8 mouse cellular contexts compared by ENCODE assay signal in genomic region chr7:120677764-120678531, GRCm38 (mm10). TPM values are rescaled to one million over a fixed set of nuclear protein-coding genes. Genes with fewer than 3 reads are reported as not detected.
DNase-seq lines count a peak whose midpoint lies in the region; ATAC-seq and TF ChIP-seq lines count a peak whose summit lies in the region.

No protein-coding gene starts in this region.

- H3K4me1 ChIP-seq in heart, embryonic 16.5 days (ENCODE audit: control insufficient read depth, insufficient read depth, low read length) = peaks cover 48% of the 10 kb centered on the region
- peaks cover 8% of the 10 kb centered on the region for H3K4me1 ChIP-seq in lung, adult 2 months (ENCODE audit: control insufficient read depth, insufficient read depth, low read length)
- peaks cover 9% of the 10 kb centered on the region for H3K4me1 ChIP-seq in olfactory bulb, adult 2 months (ENCODE audit: control insufficient read depth, insufficient read depth, low read length)

- peak; percentile 42 for DNase-seq in CD4-positive helper T cell, adult 2 months (ENCODE audit: low read depth, low spot score)
- DNase-seq in adrenal gland, postnatal 36 days = peak; percentile 47 to 58
- peak; percentile 30 to 59 for DNase-seq in kidney, postnatal 25 days
- DNase-seq in lung, adult 2 months = peak; percentile 41
- DNase-seq in thymus, postnatal 14 days = peak; percentile 66

- H3K4me3 ChIP-seq in heart, embryonic 16.5 days (ENCODE audit: low read length) = peak overlapping the region; percentile 99
- peak overlapping the region; percentile 82 for H3K4me3 ChIP-seq in lung, adult 2 months (replicated peaks; ENCODE audit: extremely low read depth, low read depth, low read length)
- H3K4me3 ChIP-seq in olfactory bulb, adult 2 months (ENCODE audit: insufficient read depth, low read depth, low read length) = peak overlapping the region; percentile 57

- peak overlapping the region; percentile 65 for H3K27ac ChIP-seq in heart, embryonic 16.5 days (ENCODE audit: low read length)
- no peak overlapping the region for H3K27ac ChIP-seq in olfactory bulb, adult 2 months (ENCODE audit: insufficient read depth, low read depth, low read length)

- no peaks in the 10 kb centered on the region for H3K27me3 ChIP-seq in heart, embryonic 16.5 days (ENCODE audit: control insufficient read depth, insufficient read depth, low read length)

- no peaks in the 10 kb centered on the region for H3K9me3 ChIP-seq in heart, embryonic 16.5 days (replicated peaks; ENCODE audit: control insufficient read depth, low read length)

- TF ChIP-seq POLR2A in lung, adult 2 months (IDR thresholded peaks at IDR 0.05; ENCODE audit: borderline replicate concordance, extremely low read depth, low read depth, low read length) = no peak
- TF ChIP-seq POLR2A in olfactory bulb, adult 2 months (IDR thresholded peaks at IDR 0.05; ENCODE audit: insufficient read depth, low read depth, low read length) = no peak

- WGBS in heart, embryonic 16.5 days = 1% methylated on average over 42 of the region's 42 CpGs
- WGBS in lung, adult 2 months = 1% methylated on average over 42 of the region's 42 CpGs
- WGBS in olfactory bulb, adult 2 months = 1% methylated on average over 42 of the region's 42 CpGs

- TF ChIP-seq CTCF in lung, adult 2 months (IDR thresholded peaks at IDR 0.05; ENCODE audit: insufficient read depth, low read length) = no peak
- no peak for TF ChIP-seq CTCF in olfactory bulb, adult 2 months (IDR thresholded peaks at IDR 0.05; ENCODE audit: insufficient read depth, low read depth, low read length)

- ATAC-seq in erythroblast, adult 5-6 weeks (replicated peaks; ENCODE audit: low FRiP score, poor library complexity, severe bottlenecking) = peak; percentile 46; the same call in 1 of the 2 replicates
- peak; percentile 47 for ATAC-seq in heart, embryonic 16.5 days (replicated peaks; ENCODE audit: extremely low read depth, insufficient read depth, low FRiP score)

- peak overlapping the region; percentile 91 for H3K4me2 ChIP-seq in heart, embryonic 16.5 days (ENCODE audit: low read depth, low read length)

- no peaks in the 10 kb centered on the region for H3K36me3 ChIP-seq in heart, embryonic 16.5 days (ENCODE audit: control insufficient read depth, insufficient read depth)

- H3K9ac ChIP-seq in heart, embryonic 16.5 days (ENCODE audit: low read length) = peak overlapping the region; percentile 97

RNA-seq across cellular contexts. Expression of gene Mosmo, which starts 0.5 kb away (rescaled TPM):
- total RNA-seq in adrenal gland, postnatal 36 days (2021) = 10 to 100 TPM; 46.1 TPM
- total RNA-seq in erythroblast, adult 5-6 weeks (2015; ENCODE audit: low replicate concordance) = 8.8 and 13.2 TPM in 2 replicates
- 3.0 and 4.7 TPM in 2 replicates for total RNA-seq in erythroblast, adult 5-6 weeks (2017; ENCODE audit: low replicate concordance)
- 6.9 and 8.5 TPM in 2 replicates for polyA plus RNA-seq in heart, embryonic 16.5 days (2015; fragmentation: Nextera tagmentation; extraction: Ambion mirVana)
- 17.9 and 21.4 TPM in 2 replicates for polyA plus RNA-seq in lung, adult 2 months (2012; rRNA removed)
- polyA plus RNA-seq in olfactory bulb, adult 2 months (2012; ENCODE audit: insufficient read depth, insufficient read length, low replicate concordance, missing spikeins) = not detected in 2 replicates

RNA-seq across cellular contexts. Expression of gene Pdzd9, which starts 7.8 kb away (rescaled TPM):
- not detected for total RNA-seq in adrenal gland, postnatal 36 days (2021)
- total RNA-seq in erythroblast, adult 5-6 weeks (2015; ENCODE audit: low replicate concordance) = not detected in 2 replicates
- total RNA-seq in erythroblast, adult 5-6 weeks (2017; ENCODE audit: low replicate concordance) = not detected in 2 replicates
- polyA plus RNA-seq in heart, embryonic 16.5 days (2015; fragmentation: Nextera tagmentation; extraction: Ambion mirVana) = 0.30 and 0.46 TPM in 2 replicates
- polyA plus RNA-seq in lung, adult 2 months (2012; rRNA removed) = not detected in 2 replicates
- not detected in 2 replicates for polyA plus RNA-seq in olfactory bulb, adult 2 months (2012; ENCODE audit: insufficient read depth, insufficient read length, low replicate concordance, missing spikeins)

RNA-seq across cellular contexts. Expression of gene Uqcrc2, which starts 43.0 kb away (rescaled TPM):
- 100 to 1,000 TPM; 369 to 403 TPM for total RNA-seq in adrenal gland, postnatal 36 days (2021)
- 53.7 and 80.9 TPM in 2 replicates for total RNA-seq in erythroblast, adult 5-6 weeks (2015; ENCODE audit: low replicate concordance)
- total RNA-seq in erythroblast, adult 5-6 weeks (2017; ENCODE audit: low replicate concordance) = 25.5 and 38.4 TPM in 2 replicates
- 524 and 529 TPM in 2 replicates for polyA plus RNA-seq in heart, embryonic 16.5 days (2015; fragmentation: Nextera tagmentation; extraction: Ambion mirVana)
- polyA plus RNA-seq in lung, adult 2 months (2012; rRNA removed) = 28.5 and 53.0 TPM in 2 replicates
- 368 TPM in 1 of 2 replicates, not detected in the other for polyA plus RNA-seq in olfactory bulb, adult 2 months (2012; ENCODE audit: insufficient read depth, insufficient read length, low replicate concordance, missing spikeins)
